Comparison of ENCODE assay signal across 20 mouse cellular contexts in genomic region chr19:26643936-26644335, GRCm38 (mm10). TPM values are rescaled to one million over a fixed set of nuclear protein-coding genes. Genes with fewer than 3 reads are reported as not detected.
DNase-seq lines count a peak whose midpoint lies in the region; ATAC-seq and TF ChIP-seq lines count a peak whose summit lies in the region.
"Had no signal": no experiment of that assay in that cellular context is flagged by ENCODE, and none has a peak within 500 bp of the region (broad histone marks: within the 10 kb centered on the region; RNA-seq: fewer than 3 reads in every experiment).

No protein-coding gene starts in this region.

- H3K4me2 ChIP-seq in midbrain, postnatal 0 days (ENCODE audit: low read depth, low read length, poor library complexity, severe bottlenecking) = no peak overlapping the region
- H3K4me2 ChIP-seq: embryonic facial prominence, embryonic 12.5 days; forebrain, embryonic 15.5 days; hindbrain, embryonic 12.5 days had no signal

- TF ChIP-seq CTCF in midbrain, postnatal 0 days (IDR thresholded peaks at IDR 0.05) = no peak
- no peak for TF ChIP-seq CTCF in gastrocnemius, adult 2 months (IDR thresholded peaks at IDR 0.05)

- H3K27ac ChIP-seq in midbrain, embryonic 10.5 days (replicated peaks) = 0 out of 2 replicates have a peak overlapping the region, but pooled peaks have one; percentile 13
- H3K27ac ChIP-seq in midbrain, postnatal 0 days (ENCODE audit: low read depth, low read length) = no peak overlapping the region
- H3K27ac ChIP-seq in gastrocnemius, adult 2 months = no peak overlapping the region
- H3K27ac ChIP-seq: embryonic facial prominence, embryonic 12.5 days; forebrain, embryonic 15.5 days; hindbrain, embryonic 12.5 days had no signal

- intact Hi-C loops in gastrocnemius, adult 2 months (cut with DNase I) = no loop called here

- no peak overlapping the region for H3K9ac ChIP-seq in midbrain, postnatal 0 days (replicated peaks; ENCODE audit: low read length, poor library complexity, severe bottlenecking)
- H3K9ac ChIP-seq: embryonic facial prominence, embryonic 12.5 days; forebrain, embryonic 15.5 days; hindbrain, embryonic 12.5 days had no signal

- DNase-seq in midbrain, embryonic 10.5 days (ENCODE audit: low spot score) = no peak
- DNase-seq in midbrain, postnatal 0 days (ENCODE audit: low spot score) = no peak
- peak; percentile 13 for DNase-seq in A20 (ENCODE audit: low read depth, low spot score)
- DNase-seq in urinary bladder, postnatal 10 days (ENCODE audit: low spot score) = no peak
- no peak for DNase-seq in gastrocnemius, adult 2 months
- DNase-seq: adrenal gland, adult 2 months; adrenal gland, postnatal 25 days; cerebellum, adult 18-20 months; cerebellum, postnatal 14 days; embryo, embryonic 11 days; gastrocnemius, postnatal 14 days; heart, postnatal 10 days; heart, postnatal 4 days had no signal

- H3K4me1 ChIP-seq in midbrain, embryonic 10.5 days = peaks cover 22% of the 10 kb centered on the region
- H3K4me1 ChIP-seq in midbrain, postnatal 0 days (ENCODE audit: insufficient read depth, low read length) = no peaks in the 10 kb centered on the region
- H3K4me1 ChIP-seq: forebrain, embryonic 15.5 days; hindbrain, embryonic 12.5 days had no signal

- H3K4me3 ChIP-seq in midbrain, embryonic 10.5 days = no peak overlapping the region
- H3K4me3 ChIP-seq in midbrain, postnatal 0 days (ENCODE audit: low read depth, low read length) = no peak overlapping the region
- H3K4me3 ChIP-seq in gastrocnemius, adult 2 months = no peak overlapping the region
- H3K4me3 ChIP-seq: embryonic facial prominence, embryonic 12.5 days; forebrain, embryonic 15.5 days; hindbrain, embryonic 12.5 days had no signal

- H3K36me3 ChIP-seq in midbrain, embryonic 10.5 days = no peaks in the 10 kb centered on the region
- H3K36me3 ChIP-seq in midbrain, postnatal 0 days (ENCODE audit: insufficient read depth, low read length) = 0 out of 2 replicates have a peak, but pooled peaks cover 6% of the 10 kb centered on the region
- H3K36me3 ChIP-seq: hindbrain, embryonic 12.5 days had no signal

- H3K9me3 ChIP-seq in midbrain, embryonic 10.5 days (replicated peaks) = no peaks in the 10 kb centered on the region
- H3K9me3 ChIP-seq in midbrain, postnatal 0 days (ENCODE audit: low read length) = no peaks in the 10 kb centered on the region
- H3K9me3 ChIP-seq: embryonic facial prominence, embryonic 12.5 days; forebrain, embryonic 15.5 days; hindbrain, embryonic 12.5 days had no signal

- WGBS in midbrain, embryonic 10.5 days = 86% methylated on average over 4 of the region's 4 CpGs
- WGBS in midbrain, postnatal 0 days = 77% methylated on average over 4 of the region's 4 CpGs

- ATAC-seq in midbrain, postnatal 0 days (ENCODE audit: low FRiP score) = no peak
- ATAC-seq in granulocyte monocyte progenitor cell, adult 5-6 weeks (replicated peaks; ENCODE audit: poor library complexity, severe bottlenecking) = peak; percentile 61
- ATAC-seq: CD4-positive, CD25-positive, alpha-beta regulatory T cell, adult 4 months; forebrain, embryonic 15.5 days; hindbrain, embryonic 16.5 days; inflammation-experienced regulatory T-cells, adult 6 months had no signal

- H3K27me3 ChIP-seq in midbrain, embryonic 10.5 days (ENCODE audit: low read depth, poor library complexity, severe bottlenecking) = no peaks in the 10 kb centered on the region
- no peaks in the 10 kb centered on the region for H3K27me3 ChIP-seq in midbrain, postnatal 0 days (ENCODE audit: insufficient read depth, low read length)
- H3K27me3 ChIP-seq: embryonic facial prominence, embryonic 12.5 days; forebrain, embryonic 15.5 days; hindbrain, embryonic 12.5 days had no signal

RNA-seq across cellular contexts. Expression of gene Smarca2, which starts 39.1 kb away (rescaled TPM):
- 23.4 and 26.4 TPM in 2 replicates for polyA plus RNA-seq in midbrain, embryonic 10.5 days (2016; fragmentation: Nextera tagmentation; extraction: Ambion mirVana)
- 138 and 139 TPM in 2 replicates for total RNA-seq in midbrain, postnatal 0 days (2014; rRNA removed)
- polyA plus RNA-seq in midbrain, postnatal 0 days (2015; fragmentation: Nextera tagmentation; extraction: Ambion mirVana) = 131 and 146 TPM in 2 replicates
- 54.2 and 66.4 TPM in 2 replicates for total RNA-seq in granulocyte monocyte progenitor cell, adult 5-6 weeks (2014; fragmentation: Nextera tagmentation)
- total RNA-seq in granulocyte monocyte progenitor cell, adult 5-6 weeks (2017) = 51.4 and 56.8 TPM in 2 replicates
- 10 to 100 TPM; 42.9 to 59.8 TPM for total RNA-seq in gastrocnemius, adult 2 months (2021)
